Mouse (Mus musculus): ENCODE measurements around the gene Dnah2. TPM values are rescaled to one million over a fixed set of nuclear protein-coding genes. Genes with fewer than 3 reads are reported as not detected.

The Dnah2 gene
- total RNA-seq (2015; ENCODE audit: low replicate concordance) = not detected in 2 replicates
- not detected in 2 replicates for total RNA-seq (2017; ENCODE audit: low replicate concordance)

GRCm38 (mm10) chr11:69549060-69549656, at the start of gene Dnah2:
Gene Dnah2 (minus strand): TSS chr11:69549110.
- ATAC-seq (replicated peaks; ENCODE audit: low FRiP score, poor library complexity, severe bottlenecking) = no peak

DNA sequence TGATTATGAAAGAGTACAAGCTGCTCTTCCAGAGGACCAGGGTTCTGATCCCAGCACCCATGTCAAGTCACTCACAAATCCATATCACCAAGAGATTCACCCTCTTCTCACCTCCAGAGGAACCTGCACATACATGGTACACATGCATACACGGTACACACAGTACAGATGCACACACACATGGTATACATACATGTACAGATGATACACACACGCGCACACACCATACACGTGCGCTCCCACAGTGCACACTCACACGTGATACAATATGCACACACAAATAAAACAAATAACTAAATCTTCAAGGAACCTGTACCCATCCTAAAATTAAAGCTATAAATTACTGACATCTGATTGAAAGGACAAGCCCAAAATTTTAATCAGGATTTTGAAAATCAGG, 45.9 kb upstream of the Dnah2 start:
- ATAC-seq (replicated peaks; ENCODE audit: low FRiP score, poor library complexity, severe bottlenecking) = no peak

DNA sequence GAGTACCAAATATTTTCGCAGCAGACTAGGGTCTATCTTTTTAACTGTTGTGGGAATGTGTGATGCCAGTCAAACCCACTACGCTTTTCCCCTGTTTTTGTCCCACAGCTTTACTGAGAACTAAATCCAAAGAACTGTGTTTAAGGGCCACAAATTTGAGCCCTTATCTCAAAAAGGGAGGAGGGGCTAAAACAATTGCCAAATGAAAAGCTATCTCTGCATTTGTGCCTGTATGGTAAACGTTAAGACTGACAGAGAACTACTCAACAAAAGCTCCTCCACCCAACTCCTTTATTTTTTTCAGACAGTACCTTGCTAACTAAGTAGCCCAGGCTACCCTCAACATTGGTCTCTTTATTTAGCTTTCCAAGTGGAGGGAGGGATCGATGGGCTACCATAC, 43.9 kb upstream of the Dnah2 start:
- no peak for ATAC-seq (replicated peaks; ENCODE audit: low FRiP score, poor library complexity, severe bottlenecking)

DNA sequence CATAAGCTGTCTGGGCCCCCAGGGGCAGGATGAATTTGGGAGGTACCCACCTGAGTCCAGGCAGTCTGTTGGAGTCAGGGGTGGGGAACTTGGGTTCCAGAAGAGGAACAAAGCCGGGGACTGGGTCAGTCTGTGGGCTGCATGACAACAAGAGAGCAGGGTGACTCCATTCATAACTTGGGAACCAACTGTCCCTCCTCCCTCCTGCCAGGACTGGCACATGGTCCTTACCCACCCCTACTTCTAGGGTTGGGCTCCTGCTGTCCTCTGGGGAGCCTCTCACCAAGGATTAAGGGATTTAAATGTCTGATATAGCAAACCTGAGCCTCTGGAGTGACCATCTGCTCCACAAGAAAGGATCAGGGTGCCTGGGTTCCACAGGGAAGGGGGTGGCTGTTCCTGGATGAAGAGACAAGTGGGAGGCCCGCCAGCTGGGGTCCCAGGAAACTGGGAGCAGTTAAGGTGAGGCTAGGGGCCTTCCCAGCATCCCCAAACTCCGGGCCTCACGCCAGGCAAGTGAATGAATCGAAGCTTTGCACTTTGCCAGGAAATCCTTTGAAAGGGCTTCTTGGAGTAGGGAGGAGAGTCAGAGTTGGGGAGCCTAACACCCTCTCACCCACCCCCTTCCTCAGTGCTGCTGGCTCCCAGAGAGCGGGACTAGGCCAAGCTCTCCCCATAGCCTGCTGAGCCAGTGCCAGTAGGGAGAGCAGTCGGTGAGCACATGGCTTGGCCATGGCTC, 43.2 kb upstream of the Dnah2 start:
- ATAC-seq (replicated peaks; ENCODE audit: low FRiP score, poor library complexity, severe bottlenecking) = no peak

DNA sequence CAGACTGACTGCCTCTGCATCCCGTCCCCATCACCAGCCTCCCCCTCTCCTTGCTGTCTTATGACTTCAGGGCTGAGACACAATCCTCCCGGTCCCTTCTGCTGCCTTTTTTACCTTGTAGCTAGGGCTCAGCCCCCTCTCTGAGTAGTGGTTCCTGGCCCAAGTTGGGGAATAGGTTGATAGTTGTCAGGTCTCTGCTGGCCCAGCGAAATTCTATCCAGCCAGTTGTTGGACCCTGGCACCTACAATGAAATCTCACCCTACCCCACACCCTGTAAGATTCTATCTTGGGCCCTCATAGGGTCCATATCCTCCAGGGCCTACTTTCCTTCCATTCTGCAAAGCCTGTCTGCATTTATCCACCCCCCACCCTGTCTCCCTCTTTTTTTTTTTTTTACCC, 42.5 kb upstream of the Dnah2 start:
- no peak for ATAC-seq (replicated peaks; ENCODE audit: low FRiP score, poor library complexity, severe bottlenecking)

GRCm38 (mm10) chr11:69590622-69591021, 41.7 kb upstream of the Dnah2 start:
- ATAC-seq (replicated peaks; ENCODE audit: low FRiP score, poor library complexity, severe bottlenecking) = no peak

DNA sequence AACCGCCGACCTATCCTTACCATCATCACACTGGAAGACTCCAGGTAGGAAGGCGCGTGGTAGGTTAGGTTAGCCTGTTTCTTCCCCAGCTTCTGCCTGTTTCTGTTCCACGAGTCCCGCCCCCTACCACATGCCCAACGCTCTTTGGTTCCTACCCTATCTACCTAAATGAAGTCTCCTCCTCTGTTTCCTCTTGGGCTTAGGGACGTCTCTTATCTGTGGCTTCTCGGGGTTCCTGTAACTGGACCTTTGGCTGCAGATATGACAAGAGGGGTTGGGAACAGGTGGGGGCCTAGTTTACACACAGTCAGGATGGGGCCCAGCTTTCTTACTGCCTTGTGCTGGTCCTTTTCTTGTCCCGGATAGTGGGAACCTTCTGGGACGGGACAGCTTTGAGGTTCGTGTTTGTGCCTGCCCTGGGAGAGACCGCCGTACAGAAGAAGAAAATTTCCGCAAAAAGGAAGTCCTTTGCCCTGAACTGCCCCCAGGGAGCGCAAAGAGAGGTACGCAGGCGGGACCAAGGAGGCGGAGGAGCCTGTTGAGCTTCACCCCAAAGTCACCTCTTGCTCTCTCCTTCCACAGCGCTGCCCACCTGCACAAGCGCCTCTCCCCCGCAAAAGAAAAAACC, 40.4 kb upstream of the Dnah2 start:
- 0 out of 2 replicates have a peak, but pooled peaks have one; percentile 7 for ATAC-seq (replicated peaks; ENCODE audit: low FRiP score, poor library complexity, severe bottlenecking)

DNA sequence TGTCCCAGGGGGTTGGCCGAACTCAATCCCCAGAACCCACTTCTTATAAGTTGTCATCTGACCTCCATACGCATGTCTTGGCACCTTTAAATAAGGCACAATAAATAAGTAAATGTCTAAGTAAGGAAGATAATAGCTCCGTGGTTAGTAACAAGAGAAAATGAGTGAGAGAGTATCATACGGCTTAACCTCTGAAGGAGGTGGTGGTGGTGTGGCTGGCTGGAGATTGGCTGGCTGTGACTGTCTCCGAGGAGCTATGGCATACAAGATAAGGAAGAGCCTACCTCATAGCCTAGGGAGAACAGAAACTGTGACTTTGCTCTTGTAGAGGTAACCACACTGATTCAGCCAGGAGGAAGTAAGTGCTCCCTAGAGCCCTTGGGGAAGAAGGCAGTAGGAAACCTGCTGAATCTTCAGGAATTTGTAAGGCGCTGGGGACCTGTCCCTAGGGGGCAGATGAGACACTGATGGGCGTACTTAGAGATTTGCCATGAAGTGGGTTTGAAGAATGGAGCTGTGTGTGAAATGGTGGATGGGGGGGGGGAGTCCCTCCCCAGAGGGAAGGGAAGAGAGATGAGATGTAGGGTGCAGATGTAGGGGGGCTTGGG, 36.9 kb upstream of the Dnah2 start:
- peak; percentile 80 for ATAC-seq (replicated peaks; ENCODE audit: low FRiP score, poor library complexity, severe bottlenecking)

DNA sequence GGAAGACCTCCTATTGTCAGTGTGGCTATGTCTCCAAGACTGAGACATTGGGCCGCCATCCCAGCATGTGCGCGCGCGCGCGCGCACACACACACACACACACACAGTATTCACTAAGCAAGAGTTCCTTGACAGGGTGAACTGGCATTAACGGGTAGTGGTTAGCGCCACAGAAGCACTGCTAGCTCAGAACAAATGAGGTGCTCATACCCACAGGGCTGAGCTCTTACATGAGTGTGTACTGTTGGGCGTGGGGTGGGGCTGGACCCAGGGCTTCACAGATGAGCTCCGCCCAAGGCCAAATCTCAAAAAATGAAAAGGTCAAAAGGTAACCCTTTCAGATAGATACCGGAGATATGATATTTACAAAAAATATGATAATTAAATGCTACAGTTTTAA, 36.0 kb upstream of the Dnah2 start:
- 0 out of 2 replicates have a peak, but pooled peaks have one; percentile 23 for ATAC-seq (replicated peaks; ENCODE audit: low FRiP score, poor library complexity, severe bottlenecking)

DNA sequence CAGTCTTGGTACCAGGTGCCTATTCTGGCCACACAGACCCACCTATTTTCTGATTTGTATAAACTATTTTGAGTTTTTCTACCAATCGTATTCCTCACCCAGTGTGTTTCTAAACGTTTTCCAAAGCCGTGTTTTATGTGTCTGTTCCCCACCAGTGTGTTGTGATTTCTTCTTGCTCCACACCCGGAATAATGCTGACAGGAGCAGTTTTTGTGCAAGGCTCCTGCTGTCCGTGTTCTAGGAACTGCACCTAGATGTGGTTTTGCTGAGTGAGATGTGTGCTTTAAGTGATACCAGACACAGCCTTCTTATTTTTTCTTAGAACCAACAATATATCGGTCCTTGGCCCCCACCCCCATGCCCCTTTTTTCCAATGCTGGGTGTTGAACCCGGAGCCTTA, 35.1 kb upstream of the Dnah2 start:
- ATAC-seq (replicated peaks; ENCODE audit: low FRiP score, poor library complexity, severe bottlenecking) = no peak

DNA sequence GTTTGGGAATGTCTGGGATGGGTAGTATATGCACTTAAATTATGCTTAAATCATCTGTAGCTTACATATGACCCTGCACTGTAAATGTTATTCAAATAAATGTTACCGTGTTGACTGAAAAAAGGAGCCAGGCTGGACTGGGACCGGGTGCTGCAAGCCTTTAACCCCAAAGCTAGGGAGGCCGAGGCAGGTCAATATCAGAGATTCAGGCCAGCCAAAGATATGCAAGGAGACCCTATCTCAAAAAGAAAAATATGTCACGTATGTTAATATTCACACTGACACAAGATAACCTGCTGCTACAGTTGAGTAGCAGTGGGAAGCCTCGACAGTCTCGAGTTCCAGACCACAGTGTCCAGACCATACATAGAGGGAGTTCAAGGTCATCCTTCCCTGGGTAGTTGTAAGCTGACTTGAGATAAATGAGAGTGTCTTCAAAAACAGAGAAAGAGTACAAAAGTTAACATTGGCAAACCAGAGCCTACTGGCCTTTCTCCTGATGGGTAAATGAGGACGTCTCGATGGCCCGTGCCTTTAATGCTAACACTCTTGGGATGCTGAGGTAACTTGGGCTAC, 33.4 kb upstream of the Dnah2 start:
- no peak for ATAC-seq (replicated peaks; ENCODE audit: low FRiP score, poor library complexity, severe bottlenecking)

DNA sequence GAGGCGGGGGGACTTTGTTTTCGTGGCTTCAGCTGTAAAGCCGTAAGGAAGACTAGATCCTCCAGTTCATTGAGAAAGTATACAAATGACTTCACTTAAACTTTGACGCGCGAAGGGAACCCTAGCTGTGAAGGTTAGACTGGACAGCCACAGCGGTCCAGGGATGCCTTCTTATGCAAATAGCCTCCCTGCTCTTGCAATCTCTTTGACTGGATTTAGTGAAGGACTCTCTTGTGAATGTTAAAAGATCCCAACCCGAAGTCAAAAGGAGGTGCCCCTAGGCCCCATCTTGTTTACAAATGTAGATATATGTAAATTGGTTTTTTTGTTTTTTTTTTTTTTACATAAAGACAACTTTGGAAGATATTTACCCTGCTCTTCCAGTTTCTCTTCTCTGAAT, 32.9 kb upstream of the Dnah2 start:
- ATAC-seq (replicated peaks; ENCODE audit: low FRiP score, poor library complexity, severe bottlenecking) = no peak

- peak; percentile 62 for ATAC-seq (replicated peaks; ENCODE audit: low FRiP score, poor library complexity, severe bottlenecking)
Observed at GRCm38 (mm10) chr11:69581147-69581688, 32.3 kb upstream of the Dnah2 start.

DNA sequence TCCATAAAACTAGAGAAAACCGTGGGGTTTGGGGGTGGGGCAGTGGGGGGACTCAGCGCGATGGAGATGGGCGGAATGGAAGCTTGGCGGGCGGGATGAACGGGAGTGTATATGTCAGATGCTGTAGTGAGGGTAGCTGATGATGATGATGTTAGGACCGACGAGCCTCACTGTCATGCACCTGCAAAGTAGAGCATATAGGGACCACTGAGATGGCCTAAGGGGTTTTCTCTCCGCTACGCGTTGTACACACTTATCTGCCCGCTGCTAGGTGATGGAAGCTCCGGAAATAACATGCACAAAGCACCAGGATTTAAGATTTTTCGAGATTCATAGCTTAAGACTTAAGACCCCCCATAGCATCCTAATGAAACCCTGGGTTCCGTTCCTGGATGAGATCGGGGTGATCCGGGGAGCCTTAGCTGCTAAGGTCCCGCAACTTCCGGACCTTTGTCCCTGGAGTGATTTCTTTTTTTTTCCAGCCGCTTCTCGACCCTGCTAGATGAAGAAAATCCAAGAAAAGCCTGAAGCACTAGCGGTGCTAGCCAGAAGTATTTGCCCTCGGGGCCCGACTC, 31.7 kb upstream of the Dnah2 start:
- ATAC-seq (replicated peaks; ENCODE audit: low FRiP score, poor library complexity, severe bottlenecking) = no peak

DNA sequence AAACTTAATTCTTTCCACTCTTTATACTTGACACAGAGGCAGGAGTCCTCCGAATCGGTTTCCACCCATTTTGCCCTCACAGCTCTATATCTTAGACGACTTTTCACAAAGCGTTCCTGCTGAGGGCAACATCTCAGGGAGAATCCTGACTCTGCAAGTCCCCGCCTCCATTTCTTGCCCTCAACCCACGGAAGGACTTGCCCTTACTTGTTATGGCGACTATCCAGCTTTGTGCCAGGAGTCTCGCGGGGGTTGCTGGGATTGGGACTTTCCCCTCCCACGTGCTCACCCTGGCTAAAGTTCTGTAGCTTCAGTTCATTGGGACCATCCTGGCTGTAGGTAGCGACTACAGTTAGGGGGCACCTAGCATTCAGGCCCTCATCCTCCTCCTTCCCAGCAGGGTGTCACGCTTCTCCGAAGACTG, 31.2 kb upstream of the Dnah2 start, which contains the start of the genes Wrap53 and Trp53:
Gene Wrap53, minus strand, starts transcription at position 165 of the 424 bp plus-strand sequence.
Gene Trp53, plus strand, starts transcription at position 269 of the 424 bp plus-strand sequence.
- ATAC-seq (replicated peaks; ENCODE audit: low FRiP score, poor library complexity, severe bottlenecking) = peak; percentile 61

GRCm38 (mm10) chr11:69579128-69580017, 30.5 kb upstream of the Dnah2 start:
- ATAC-seq (replicated peaks; ENCODE audit: low FRiP score, poor library complexity, severe bottlenecking) = peak; percentile 65

DNA sequence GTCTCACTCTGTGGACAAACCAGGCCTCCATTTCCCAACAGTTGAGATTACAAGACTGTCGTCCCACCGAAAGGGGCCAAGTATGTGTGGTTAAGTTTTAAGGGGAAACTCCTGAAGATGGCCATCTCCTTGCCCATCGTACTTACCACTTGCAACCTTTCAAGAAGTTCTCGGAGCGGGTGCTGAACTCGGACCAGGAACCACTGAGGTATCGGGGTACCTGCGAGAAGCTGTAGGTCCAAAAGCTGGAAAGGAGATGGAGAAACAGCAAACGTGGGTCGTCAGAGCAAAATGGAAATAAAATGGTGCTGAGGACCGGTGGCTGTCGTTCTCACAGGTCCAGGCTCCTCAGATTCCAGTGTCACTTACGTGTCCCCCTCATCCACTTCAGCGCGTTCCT, 29.4 kb upstream of the Dnah2 start:
- no peak for ATAC-seq (replicated peaks; ENCODE audit: low FRiP score, poor library complexity, severe bottlenecking)

DNA sequence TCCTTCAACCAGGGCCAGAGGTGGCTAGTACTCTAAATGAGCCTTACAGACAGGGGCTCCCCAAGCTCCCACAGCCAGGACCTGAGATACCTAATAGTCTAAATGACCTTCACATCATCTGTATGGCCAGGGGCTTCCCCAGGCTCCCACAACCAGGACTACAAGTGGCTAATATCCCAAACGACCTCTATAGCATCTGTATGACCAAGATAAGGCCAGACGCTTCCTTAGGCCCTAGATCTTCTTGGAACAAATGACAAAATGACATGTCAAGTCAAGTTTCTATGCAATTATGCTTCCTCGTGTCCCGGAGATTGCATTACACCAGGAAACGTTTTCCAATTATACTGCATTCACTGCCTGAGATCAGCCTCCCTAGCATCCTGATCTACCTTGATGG, 27.4 kb upstream of the Dnah2 start:
- ATAC-seq (replicated peaks; ENCODE audit: low FRiP score, poor library complexity, severe bottlenecking) = no peak

Data from erythroblast, adult 5-6 weeks (primary cell).